Mouse (Mus musculus): ENCODE results near the gene C1qc.

GRCm38 (mm10) chr4:136925804-136926203, 32.9 kb upstream of the C1qc start:
- TF ChIP-seq CTCF (IDR thresholded peaks at IDR 0.05; ENCODE audit: extremely low read depth, insufficient read depth, low read length) (no peak), POLR2A (IDR thresholded peaks at IDR 0.05; ENCODE audit: extremely low read depth, insufficient read depth, low read length) (no peak)
